Mouse (Mus musculus) kidney, embryonic 15.5 days (tissue): ENCODE results near the gene Inafm1. TPM values are rescaled to one million over a fixed set of nuclear protein-coding genes. Genes with fewer than 3 reads are reported as not detected.

ENCODE experiments used
- ATAC-seq: fragments of 200-750 bp; cut with Nextera tagmentation; replicated peaks from 2 replicates; pipeline ENCODE4 v1.8.0; 2017; ENCODE audit warnings: moderate TSS enrichment; ENCODE audit not compliant: low FRiP score
- H3K27ac ChIP-seq: fragments of 300-500 bp; sonication (generic); 2 replicates; pipeline ENCODE4 v1.5.1; 2015; ENCODE audit warnings: mild to moderate bottlenecking, inconsistent platforms
- H3K27me3 ChIP-seq: fragments of 300-500 bp; sonication (generic); 2 replicates; pipeline ENCODE4 v1.6.1; 2015; ENCODE audit warnings: inconsistent platforms
- H3K36me3 ChIP-seq: fragments of 300-500 bp; sonication (generic); 2 replicates; pipeline ENCODE4 v1.6.1; 2015; ENCODE audit warnings: inconsistent platforms
- H3K4me1 ChIP-seq: fragments of 300-500 bp; sonication (generic); 2 replicates; pipeline ENCODE4 v1.6.1; 2015; ENCODE audit warnings: inconsistent platforms
- H3K4me2 ChIP-seq: fragments of 300-500 bp; sonication (generic); 2 replicates; pipeline ENCODE4 v1.6.1; 2015; ENCODE audit warnings: moderate library complexity, mild to moderate bottlenecking, inconsistent platforms
- H3K4me3 ChIP-seq: fragments of 300-500 bp; sonication (generic); replicated peaks from 2 replicates; pipeline ENCODE4 v1.5.1; 2015; ENCODE audit warnings: mild to moderate bottlenecking, inconsistent platforms
- H3K9ac ChIP-seq: fragments of 300-500 bp; sonication (generic); 2 replicates; pipeline ENCODE4 v1.6.1; 2015; ENCODE audit warnings: mild to moderate bottlenecking, inconsistent platforms
- H3K9me3 ChIP-seq: fragments of 300-500 bp; sonication (generic); replicated peaks from 2 replicates; pipeline ENCODE4 v1.6.1; 2016; ENCODE audit warnings: inconsistent platforms
- WGBS: fragments of 180-500 bp; shearing (Covaris S2); methylation state at CpG from one replicate; pipeline ENCODE4 v1.1.7; 2015; ENCODE audit warnings: mixed read lengths; 5-methylcytosine and 5-hydroxymethylcytosine counted together
- polyA plus RNA-seq: library from polyadenylated mRNA; unstranded; fragments of >200 nt; fragmentation: Nextera tagmentation; extraction: Ambion mirVana; gene quantifications from 2 replicates; pipeline ENCODE4 v1.2.1, GENCODE M21; 2015

Gene Inafm1
- 16.4 and 19.5 TPM in 2 replicates for polyA plus RNA-seq

DNA sequence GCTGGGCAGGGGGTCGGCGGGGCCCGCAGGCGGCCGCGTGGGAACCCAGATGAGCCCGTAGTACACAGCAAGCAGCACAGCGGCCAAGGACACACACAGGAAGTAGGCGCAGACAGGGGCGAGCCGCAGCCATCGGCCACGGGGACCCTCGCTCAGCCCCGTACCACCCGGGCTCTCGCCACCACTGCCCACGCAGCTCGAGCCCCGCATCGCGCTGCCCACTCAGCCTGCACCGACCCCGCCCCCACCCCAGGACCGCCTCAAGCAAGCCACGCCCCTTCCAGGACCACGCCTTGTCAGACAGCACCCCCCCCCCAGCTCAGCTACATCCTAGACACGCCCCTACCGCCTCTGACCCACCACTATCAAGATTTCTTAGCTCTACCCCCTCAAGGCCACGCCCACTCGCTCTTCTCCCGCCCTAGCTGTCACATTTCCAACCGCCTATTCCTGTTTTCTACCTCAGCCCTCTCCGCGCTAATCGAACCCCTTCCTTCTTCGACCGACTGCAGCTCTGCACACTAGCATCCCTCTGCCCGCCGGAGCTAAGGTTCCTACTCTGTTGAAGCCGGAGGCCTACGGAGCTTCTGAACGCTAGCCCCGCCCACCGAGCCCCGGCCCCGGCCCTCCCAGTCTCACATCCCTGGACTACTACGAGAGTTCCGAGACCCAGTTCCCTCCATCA is at the start of gene Inafm1:
Gene Inafm1 (minus strand): TSS at position 537 of the 685 bp plus-strand sequence.
- Histone ChIP-seq H3K9me3 (no peaks in the 10 kb centered on the region), H3K9ac (peak within 1 kb of the TSS; percentile 79), H3K4me1 (peaks cover 38% of the 10 kb centered on the region), H3K27ac (peak within 1 kb of the TSS; percentile 97), H3K4me3 (peak within 1 kb of the TSS; percentile 81), H3K36me3 (peaks cover 35% of the 10 kb centered on the region), H3K4me2 (peak within 1 kb of the TSS; percentile 93), H3K27me3 (no peaks in the 10 kb centered on the region)
- under 1% methylated on average over 40 of the region's 49 CpGs for WGBS
- peak; percentile 77 for ATAC-seq

DNA sequence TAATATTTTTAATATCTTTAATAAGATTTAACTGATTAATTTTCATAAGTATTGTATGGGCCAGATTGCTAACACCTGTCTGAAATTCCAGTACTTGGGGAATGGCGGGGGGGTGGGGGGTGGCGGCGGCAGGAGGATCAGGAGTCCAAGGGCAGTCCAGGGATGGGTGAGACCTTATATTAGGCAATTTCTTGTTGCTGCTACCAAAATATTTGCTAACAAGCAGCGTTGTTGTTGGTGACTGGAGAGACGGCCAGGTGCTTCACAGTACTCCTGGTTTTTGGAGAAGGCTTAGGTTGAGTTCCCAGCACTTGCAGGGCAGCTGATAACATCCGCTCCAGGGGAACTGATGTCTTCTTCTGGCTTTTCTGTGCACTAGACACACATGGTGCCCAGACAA is 47.1 kb upstream of the Inafm1 start:
- H3K4me1 ChIP-seq, result peaks cover 8% of the 10 kb centered on the region
- ATAC-seq, result no peak

DNA sequence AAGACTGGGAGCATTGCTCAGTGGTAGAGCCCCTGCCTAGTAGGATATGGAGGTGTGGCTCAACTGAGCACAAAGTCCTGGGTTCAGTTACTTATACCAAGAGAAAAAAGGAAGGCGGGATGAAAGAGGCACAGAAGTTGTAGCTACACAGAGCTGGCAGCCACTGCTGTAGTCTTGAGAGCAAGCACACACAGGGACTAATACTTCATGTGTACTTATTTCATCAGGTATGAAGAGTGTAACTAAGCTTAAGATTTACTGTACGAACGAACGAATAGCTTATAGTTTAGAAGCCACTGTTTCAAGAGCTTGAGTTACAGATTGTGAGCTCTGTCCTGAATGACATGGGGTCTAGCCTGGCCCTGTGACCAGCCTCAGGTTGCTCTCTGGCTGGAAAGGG is 45.8 kb upstream of the Inafm1 start:
- 88% methylated on average over 4 of the region's 4 CpGs for WGBS
- no peak for ATAC-seq
- H3K27ac ChIP-seq, result no peak overlapping the region
- no peak overlapping the region for H3K4me3 ChIP-seq
- no peaks in the 10 kb centered on the region for H3K27me3 ChIP-seq
- H3K9ac ChIP-seq, result no peak overlapping the region
- H3K9me3 ChIP-seq, result no peaks in the 10 kb centered on the region
- no peak overlapping the region for H3K4me2 ChIP-seq
- H3K36me3 ChIP-seq, result peaks cover 28% of the 10 kb centered on the region
- H3K4me1 ChIP-seq, result peaks cover 15% of the 10 kb centered on the region

More for the DNA sequence above, 47.1 kb upstream of the Inafm1 start:
- H3K27ac ChIP-seq, result no peak overlapping the region
- no peak overlapping the region for H3K4me3 ChIP-seq
- H3K27me3 ChIP-seq, result no peaks in the 10 kb centered on the region
- peaks cover 35% of the 10 kb centered on the region for H3K36me3 ChIP-seq
- no peak overlapping the region for H3K9ac ChIP-seq
- 85% methylated on average over 6 of the region's 6 CpGs for WGBS
- no peak overlapping the region for H3K4me2 ChIP-seq
- H3K9me3 ChIP-seq, result no peaks in the 10 kb centered on the region

DNA sequence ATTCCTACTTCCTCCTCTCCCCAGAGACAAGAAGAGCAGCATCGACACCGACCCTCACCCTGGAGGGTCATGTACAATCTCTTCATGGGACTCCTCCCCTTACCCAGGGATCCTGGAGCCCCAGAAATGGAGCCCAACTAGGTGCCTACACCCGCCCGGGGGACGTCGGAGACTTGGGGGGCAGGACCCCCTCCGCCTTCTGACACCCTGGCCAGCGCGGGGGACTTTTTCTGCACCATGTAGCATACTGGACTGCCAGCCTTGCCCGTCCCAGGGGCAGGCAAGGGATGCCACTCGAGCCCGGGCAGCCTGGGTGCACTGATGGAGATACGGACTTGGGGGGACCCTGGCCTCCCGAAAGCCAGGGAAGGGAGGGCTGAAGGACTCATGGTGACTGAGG is 43.7 kb upstream of the Inafm1 start:
- Histone ChIP-seq H3K36me3 (peaks cover 21% of the 10 kb centered on the region), H3K27me3 (no peaks in the 10 kb centered on the region), H3K4me3 (no peak overlapping the region), H3K4me2 (no peak overlapping the region), H3K27ac (no peak overlapping the region), H3K9ac (no peak overlapping the region), H3K9me3 (no peaks in the 10 kb centered on the region), H3K4me1 (peaks cover 34% of the 10 kb centered on the region)
- no peak for ATAC-seq
- 89% methylated on average over 14 of the region's 14 CpGs for WGBS

DNA sequence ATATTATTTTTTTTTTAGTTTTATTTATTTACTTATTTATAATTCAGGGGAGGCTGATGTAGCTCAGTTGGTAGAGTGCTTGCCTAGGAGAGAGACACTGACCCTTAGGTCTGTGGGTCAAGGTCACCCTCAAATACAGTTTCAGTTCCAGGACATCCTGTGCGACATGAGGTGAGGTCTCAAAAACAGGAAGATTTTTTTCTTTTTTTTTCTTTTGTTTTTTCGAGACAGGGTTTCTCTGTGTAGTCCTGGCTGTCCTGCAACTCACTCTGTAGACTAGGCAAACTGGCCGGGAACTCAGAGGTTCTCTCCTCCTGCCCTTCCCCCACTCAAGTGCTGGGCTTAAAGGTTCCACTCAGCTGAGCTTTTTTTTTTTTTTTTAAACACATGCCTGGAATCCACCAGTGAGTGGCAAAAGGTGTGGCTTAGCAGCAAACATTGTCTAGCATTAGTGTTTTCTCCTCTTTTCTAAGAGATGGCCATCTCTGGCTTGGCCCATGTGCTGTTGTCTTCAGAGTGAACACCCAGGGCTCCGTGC is 41.9 kb upstream of the Inafm1 start:
- Histone ChIP-seq H3K9me3 (no peaks in the 10 kb centered on the region), H3K36me3 (peaks cover 17% of the 10 kb centered on the region), H3K27ac (peak overlapping the region; percentile 52), H3K4me3 (no peak overlapping the region), H3K4me2 (no peak overlapping the region), H3K27me3 (no peaks in the 10 kb centered on the region), H3K4me1 (peaks cover 52% of the 10 kb centered on the region), H3K9ac (no peak overlapping the region)
- 35% methylated on average over 4 of the region's 4 CpGs for WGBS
- no peak for ATAC-seq

DNA sequence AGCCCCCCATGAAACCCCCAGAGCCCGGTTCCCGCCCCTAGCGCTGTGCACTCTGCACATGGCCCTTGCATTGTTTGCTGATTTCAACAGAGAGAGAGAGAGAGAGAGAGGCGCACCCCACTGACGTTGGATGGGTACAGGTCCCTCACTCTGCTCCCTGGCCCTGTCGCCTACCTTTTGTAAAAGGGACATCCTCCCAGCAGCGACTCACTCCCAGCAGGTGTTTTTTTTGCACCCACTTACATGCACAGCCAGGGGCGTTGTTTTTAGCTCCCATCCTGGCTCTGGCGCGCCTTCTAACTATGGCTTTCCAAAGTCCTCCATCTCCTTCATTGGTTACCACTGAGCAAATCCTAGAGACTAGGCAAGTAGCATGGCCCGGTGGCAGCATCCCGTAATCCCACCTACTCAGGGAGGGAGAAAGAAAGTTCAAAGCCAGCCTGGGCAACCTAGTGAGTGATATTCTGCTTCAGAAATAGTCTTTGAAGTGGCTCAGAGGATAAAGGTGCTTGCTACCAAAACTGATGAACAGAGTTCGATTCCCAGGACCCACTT is 40.9 kb upstream of the Inafm1 start:
- H3K36me3 ChIP-seq, result peaks cover 17% of the 10 kb centered on the region
- ATAC-seq, result no peak
- peak overlapping the region; percentile 100 for H3K4me2 ChIP-seq
- H3K4me1 ChIP-seq, result peaks cover 62% of the 10 kb centered on the region
- H3K9me3 ChIP-seq, result no peaks in the 10 kb centered on the region
- no peaks in the 10 kb centered on the region for H3K27me3 ChIP-seq
- H3K9ac ChIP-seq, result peak overlapping the region; percentile 94
- WGBS, result 11% methylated on average over 13 of the region's 13 CpGs
- peak overlapping the region; percentile 99 for H3K27ac ChIP-seq
- peak overlapping the region; percentile 85 for H3K4me3 ChIP-seq

DNA sequence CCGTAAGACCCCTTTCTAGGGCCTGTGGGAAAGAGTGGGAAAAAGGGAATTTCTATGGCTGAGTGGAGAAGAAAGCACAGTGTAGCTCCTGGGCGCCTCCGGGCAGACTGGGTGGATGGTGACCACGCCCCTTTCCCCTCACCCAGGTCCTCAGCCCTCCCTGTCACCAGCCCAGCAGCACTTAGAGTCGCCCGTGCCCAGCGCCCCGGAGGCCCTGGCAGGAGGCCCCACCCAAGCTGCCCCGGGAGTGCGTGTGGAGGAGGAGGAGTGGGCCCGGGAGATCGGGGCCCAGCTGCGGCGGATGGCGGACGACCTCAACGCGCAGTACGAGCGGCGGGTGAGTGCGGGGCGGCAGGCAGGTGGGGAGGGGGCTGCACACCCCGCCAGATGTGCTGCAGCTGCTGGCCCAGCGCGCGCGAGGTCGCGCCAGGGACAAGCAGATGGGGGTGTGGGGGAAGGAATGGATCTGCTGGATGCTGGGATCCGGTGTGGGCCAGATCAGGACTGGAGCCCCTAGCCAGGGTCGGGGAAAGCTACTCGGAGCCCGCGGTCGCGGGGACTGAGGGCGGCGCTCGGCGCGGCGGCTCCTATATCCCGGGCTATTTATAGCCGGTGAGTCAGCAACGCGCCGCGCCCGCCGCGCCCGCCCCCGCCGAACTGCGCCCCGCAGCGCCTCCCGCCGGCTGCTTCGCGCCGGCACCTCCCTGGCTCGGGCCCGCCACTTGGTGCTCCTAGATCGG is 40.2 kb upstream of the Inafm1 start:
- Histone ChIP-seq H3K27me3 (no peaks in the 10 kb centered on the region), H3K4me1 (peaks cover 68% of the 10 kb centered on the region)
- WGBS, result under 1% methylated on average over 65 of the region's 66 CpGs

DNA sequence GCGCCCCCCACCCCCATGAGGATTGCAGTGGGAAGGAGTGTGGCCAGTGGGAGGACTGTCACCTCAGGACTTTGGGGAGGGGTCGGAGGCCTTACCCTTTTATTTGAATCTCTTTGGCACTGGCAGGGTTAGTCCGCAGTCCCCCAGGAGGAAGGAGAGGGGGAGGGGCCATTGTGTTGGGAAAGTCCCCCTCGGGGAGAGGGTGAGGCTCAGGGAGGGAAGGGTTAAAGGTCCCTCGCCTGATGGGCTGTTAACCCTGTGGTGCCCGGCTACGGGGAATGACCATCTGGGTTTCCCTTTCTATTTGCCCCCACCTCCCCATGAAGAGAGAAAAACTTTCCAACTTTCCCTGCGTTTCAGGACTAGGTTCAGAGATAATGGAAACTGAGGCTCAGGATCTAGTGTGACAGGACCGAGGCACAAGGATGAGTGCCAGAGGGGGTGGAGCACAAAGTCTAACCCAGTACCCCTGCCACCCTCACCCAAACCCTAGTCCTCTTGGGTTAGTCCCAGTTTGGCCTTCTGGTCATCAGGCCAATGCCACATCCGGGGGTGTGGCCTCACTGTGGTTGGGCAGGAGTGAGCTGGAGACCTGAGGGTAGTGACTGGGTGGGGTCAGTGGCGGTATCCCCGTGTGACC is 39.4 kb upstream of the Inafm1 start:
- Histone ChIP-seq H3K4me3 (peak overlapping the region; percentile 85), H3K27ac (peak overlapping the region; percentile 99), H3K9me3 (no peaks in the 10 kb centered on the region), H3K4me1 (peaks cover 68% of the 10 kb centered on the region), H3K36me3 (peaks cover 11% of the 10 kb centered on the region), H3K4me2 (peak overlapping the region; percentile 100), H3K9ac (peak overlapping the region; percentile 94), H3K27me3 (no peaks in the 10 kb centered on the region)
- under 1% methylated on average over 12 of the region's 12 CpGs for WGBS
- ATAC-seq, result peak; percentile 29

More for the DNA sequence above, 40.2 kb upstream of the Inafm1 start:
- Histone ChIP-seq H3K27ac (peak overlapping the region; percentile 99), H3K4me2 (peak overlapping the region; percentile 100), H3K4me3 (peak overlapping the region; percentile 85), H3K9me3 (no peaks in the 10 kb centered on the region), H3K36me3 (peaks cover 16% of the 10 kb centered on the region), H3K9ac (peak overlapping the region; percentile 94)
- peak; percentile 73 for ATAC-seq

DNA sequence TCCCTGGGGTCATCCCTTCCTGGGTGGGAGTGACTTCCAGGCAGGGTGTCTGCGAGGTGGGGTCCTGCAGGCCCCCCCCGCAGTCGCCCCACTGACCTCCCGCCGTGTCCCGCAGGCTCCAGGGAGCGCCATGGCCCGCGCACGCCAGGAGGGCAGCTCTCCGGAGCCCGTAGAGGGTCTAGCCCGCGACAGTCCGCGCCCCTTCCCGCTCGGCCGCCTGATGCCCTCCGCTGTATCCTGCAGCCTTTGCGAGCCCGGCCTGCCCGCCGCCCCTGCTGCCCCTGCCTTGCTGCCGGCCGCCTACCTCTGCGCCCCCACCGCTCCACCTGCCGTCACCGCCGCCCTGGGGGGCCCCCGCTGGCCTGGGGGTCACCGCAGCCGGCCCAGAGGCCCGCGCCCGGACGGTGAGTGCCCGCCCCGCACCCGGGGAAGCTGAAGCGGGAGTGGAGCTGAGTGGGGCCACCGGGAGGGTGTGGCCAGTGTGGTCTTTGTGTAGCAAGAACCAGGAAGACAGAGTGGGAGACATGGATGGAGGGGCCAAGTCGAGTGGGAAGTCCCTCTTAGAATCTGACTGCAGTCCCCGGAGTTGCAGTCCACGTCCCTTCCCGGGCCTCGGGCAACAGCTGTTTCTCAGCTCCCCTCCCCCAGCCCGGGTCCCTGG is 38.7 kb upstream of the Inafm1 start:
- H3K4me3 ChIP-seq, result peak overlapping the region; percentile 85
- peak overlapping the region; percentile 100 for H3K4me2 ChIP-seq
- WGBS, result under 1% methylated on average over 49 of the region's 49 CpGs
- peak overlapping the region; percentile 93 for H3K9ac ChIP-seq
- ATAC-seq, result peak; percentile 3; the same call in 1 of the 2 replicates
- no peaks in the 10 kb centered on the region for H3K27me3 ChIP-seq
- H3K36me3 ChIP-seq, result peaks cover 5% of the 10 kb centered on the region; the same call in 1 of the 2 replicates
- no peaks in the 10 kb centered on the region for H3K9me3 ChIP-seq
- H3K27ac ChIP-seq, result peak overlapping the region; percentile 99
- H3K4me1 ChIP-seq, result peaks cover 68% of the 10 kb centered on the region

DNA sequence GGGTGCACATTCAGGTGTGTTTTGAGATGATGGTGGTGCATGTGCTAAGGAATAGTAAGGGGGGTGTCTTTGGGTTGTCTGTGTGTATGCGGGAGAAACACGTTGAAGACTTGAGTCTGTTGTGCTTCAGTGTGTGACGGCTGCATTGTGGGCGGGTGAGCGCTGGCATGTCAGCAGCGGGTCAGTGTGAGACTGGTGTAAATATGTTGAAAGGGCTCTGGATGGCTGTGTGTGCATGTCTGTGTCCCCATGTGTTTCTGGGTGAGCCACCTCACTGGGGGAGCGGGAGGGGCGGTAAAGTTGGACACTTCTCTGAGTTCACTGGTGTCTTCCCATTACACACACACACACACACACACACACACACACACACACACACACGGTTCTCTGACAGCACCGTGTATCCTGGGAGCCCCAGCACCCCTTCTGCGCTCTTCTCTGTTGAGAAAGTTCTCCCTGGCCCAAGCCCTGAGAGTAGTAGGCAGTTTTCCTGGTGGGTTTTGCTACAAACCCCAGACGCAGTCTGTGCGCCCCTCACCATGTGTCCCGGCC is 38.1 kb upstream of the Inafm1 start:
- 2% methylated on average over 14 of the region's 14 CpGs for WGBS
- Histone ChIP-seq H3K9me3 (no peaks in the 10 kb centered on the region), H3K27me3 (no peaks in the 10 kb centered on the region), H3K9ac (peak overlapping the region; percentile 93), H3K36me3 (no peaks in the 10 kb centered on the region), H3K4me3 (peak overlapping the region; percentile 85), H3K27ac (peak overlapping the region; percentile 99), H3K4me2 (peak overlapping the region; percentile 100), H3K4me1 (peaks cover 68% of the 10 kb centered on the region)
- no peak for ATAC-seq
